Mouse (Mus musculus) stomach, postnatal 0 days (tissue): ENCODE results near the gene Ndc1. TPM values are rescaled to one million over a fixed set of nuclear protein-coding genes. Genes with fewer than 3 reads are reported as not detected.
"Not testable (repeated sequence)": the region's sequence is repeated elsewhere in the genome, so short reads cannot be mapped to it uniquely, and the experiment has no call there.

ENCODE experiments used
- ATAC-seq: fragments of 200-750 bp; cut with Nextera tagmentation; 2 replicates; pipeline ENCODE4 v1.8.0; 2017; ENCODE audit not compliant: low FRiP score, low TSS enrichment
- DNase-seq: peaks from one replicate; pipeline ENCODE4 v3.0.0-alpha.2; 2016; ENCODE audit warnings: low spot score
- H3K27ac ChIP-seq: fragments of 300-500 bp; sonication (generic); replicated peaks from 2 replicates; pipeline ENCODE4 v1.5.1; 2014; ENCODE audit warnings: mild to moderate bottlenecking, control low read depth
- H3K27me3 ChIP-seq: fragments of 300-500 bp; sonication (generic); 2 replicates; pipeline ENCODE4 v1.6.1; 2014; ENCODE audit warnings: low read length; ENCODE audit not compliant: control insufficient read depth, insufficient read depth
- H3K36me3 ChIP-seq: fragments of 300-500 bp; sonication (generic); 2 replicates; pipeline ENCODE4 v1.6.1; 2014; ENCODE audit warnings: low read length, mixed read lengths; ENCODE audit not compliant: control insufficient read depth, insufficient read depth
- H3K4me1 ChIP-seq: fragments of 300-500 bp; sonication (generic); replicated peaks from 2 replicates; pipeline ENCODE4 v1.6.1; 2014; ENCODE audit warnings: antibody characterized with exemption; ENCODE audit not compliant: control insufficient read depth, insufficient read depth
- H3K4me2 ChIP-seq: fragments of 300-500 bp; sonication (generic); replicated peaks from 2 replicates; pipeline ENCODE4 v1.6.1; 2014; ENCODE audit warnings: low read depth, mild to moderate bottlenecking, control low read depth, moderate library complexity
- H3K4me3 ChIP-seq: fragments of 300-500 bp; sonication (generic); 2 replicates; pipeline ENCODE4 v1.5.1; 2014; ENCODE audit warnings: low read depth, low read length, control low read depth
- H3K9ac ChIP-seq: fragments of 300-500 bp; sonication (generic); 2 replicates; pipeline ENCODE4 v1.6.1; 2014; ENCODE audit warnings: mild to moderate bottlenecking, low read length, control low read depth, mixed read lengths
- H3K9me3 ChIP-seq: fragments of 300-500 bp; sonication (generic); 2 replicates; pipeline ENCODE4 v1.6.1; 2016; ENCODE audit warnings: low read length; ENCODE audit not compliant: control insufficient read depth
- CTCF ChIP-seq: IDR thresholded peaks from 2 replicates; pipeline ENCODE4 v1.5.1; 2016; ENCODE audit warnings: antibody characterized with exemption, low read depth, mild to moderate bottlenecking, moderate library complexity
- EP300 ChIP-seq: optimal IDR thresholded peaks from 2 replicates; pipeline ENCODE3; 2016; ENCODE audit warnings: antibody characterized with exemption
- WGBS: fragments of 180-500 bp; shearing (Covaris S2); extraction: QIAGEN DNeasy Blood & Tissue Kit; methylation state at CpG from one replicate; pipeline ENCODE4 v1.1.7; 2014; 5-methylcytosine and 5-hydroxymethylcytosine counted together
- polyA plus RNA-seq: library from polyadenylated mRNA; unstranded; fragments of >200 nt; fragmentation: Nextera tagmentation; extraction: Ambion mirVana; gene quantifications from 2 replicates; pipeline ENCODE4 v1.2.1, GENCODE M21; 2015

Ndc1 gene
- polyA plus RNA-seq, 1 experiment from 2014 or later = 7.6 TPM

- WGBS = 92% methylated on average over 3 of the region's 3 CpGs
- Histone ChIP-seq H3K36me3 (peaks cover 3% of the 10 kb centered on the region; the same call in 1 of the 2 replicates), H3K9me3 (no peaks in the 10 kb centered on the region), H3K27me3 (no peaks in the 10 kb centered on the region), H3K4me1 (no peaks in the 10 kb centered on the region), H3K4me2 (no peak overlapping the region), H3K27ac (no peak overlapping the region), H3K9ac (no peak overlapping the region), H3K4me3 (no peak overlapping the region)
- ATAC-seq (no peak), DNase-seq (no peak)
- TF ChIP-seq CTCF (no peak), EP300 (no peak)
Measured at GRCm38 (mm10) chr4:107358460-107358859, 9.1 kb upstream of the Ndc1 start.

- no peak overlapping the region for H3K27ac ChIP-seq
- ATAC-seq = no peak
Measured at GRCm38 (mm10) chr4:107360457-107361145, 7.0 kb upstream of the Ndc1 start.

GRCm38 (mm10) chr4:107362755-107363154 lies 4.8 kb upstream of the Ndc1 start:
- Histone ChIP-seq H3K36me3 (peaks cover 3% of the 10 kb centered on the region; the same call in 1 of the 2 replicates), H3K9ac (no peak overlapping the region), H3K27ac (no peak overlapping the region), H3K4me3 (no peak overlapping the region), H3K9me3 (no peaks in the 10 kb centered on the region), H3K4me2 (no peak overlapping the region), H3K4me1 (no peaks in the 10 kb centered on the region), H3K27me3 (no peaks in the 10 kb centered on the region)
- 76% methylated on average over 4 of the region's 4 CpGs for WGBS
- DNase-seq = no peak
- ATAC-seq = no peak
- TF ChIP-seq EP300 = no peak
- TF ChIP-seq CTCF = no peak

More at GRCm38 (mm10) chr4:107360457-107361145, 7.0 kb upstream of the Ndc1 start:
- no peaks in the 10 kb centered on the region for H3K4me1 ChIP-seq
- no peak overlapping the region for H3K4me2 ChIP-seq
- H3K36me3 ChIP-seq = peaks cover 3% of the 10 kb centered on the region; the same call in 1 of the 2 replicates
- no peaks in the 10 kb centered on the region for H3K27me3 ChIP-seq
- 75% methylated on average over 7 of the region's 7 CpGs for WGBS
- no peak overlapping the region for H3K4me3 ChIP-seq
- TF ChIP-seq CTCF (no peak), EP300 (no peak)
- H3K9ac ChIP-seq = no peak overlapping the region
- no peaks in the 10 kb centered on the region for H3K9me3 ChIP-seq
- DNase-seq = no peak

GRCm38 (mm10) chr4:107363573-107363972 lies 4.0 kb upstream of the Ndc1 start:
- no peak for ATAC-seq
- no peak for TF ChIP-seq EP300
- peak; percentile 26; the same call in 1 of the 2 replicates for TF ChIP-seq CTCF
- H3K36me3 ChIP-seq = no peaks in the 10 kb centered on the region
- no peak overlapping the region for H3K9ac ChIP-seq
- H3K4me1 ChIP-seq = no peaks in the 10 kb centered on the region
- no peak overlapping the region for H3K4me3 ChIP-seq
- no peaks in the 10 kb centered on the region for H3K27me3 ChIP-seq
- DNase-seq = no peak
- H3K9me3 ChIP-seq = no peaks in the 10 kb centered on the region
- WGBS = 75% methylated on average over 6 of the region's 6 CpGs
- H3K27ac ChIP-seq = no peak overlapping the region
- no peak overlapping the region for H3K4me2 ChIP-seq

GRCm38 (mm10) chr4:107364190-107364639 lies 3.4 kb upstream of the Ndc1 start:
- Histone ChIP-seq H3K4me2 (no peak overlapping the region), H3K4me3 (no peak overlapping the region), H3K27me3 (no peaks in the 10 kb centered on the region), H3K27ac (no peak overlapping the region), H3K9me3 (no peaks in the 10 kb centered on the region), H3K36me3 (no peaks in the 10 kb centered on the region), H3K9ac (no peak overlapping the region), H3K4me1 (no peaks in the 10 kb centered on the region)
- 83% methylated on average over 5 of the region's 5 CpGs for WGBS
- TF ChIP-seq EP300 (no peak), CTCF (no peak)
- ATAC-seq (no peak), DNase-seq (no peak)

GRCm38 (mm10) chr4:107366408-107366807 lies 1.2 kb upstream of the Ndc1 start:
- not testable (repeated sequence) for H3K27ac ChIP-seq, H3K27me3 ChIP-seq, H3K36me3 ChIP-seq, H3K4me2 ChIP-seq, ATAC-seq, H3K9me3 ChIP-seq, H3K4me3 ChIP-seq, DNase-seq, H3K9ac ChIP-seq, H3K4me1 ChIP-seq
